Mouse (Mus musculus) adrenal gland, adult 10 weeks (tissue): ENCODE results near the gene Gm10647. TPM values are rescaled to one million over a fixed set of nuclear protein-coding genes. Genes with fewer than 3 reads are reported as not detected.

Experiments
- polyA plus RNA-seq: library from polyadenylated mRNA; stranded (reverse); fragments of 350-450 nt; fragmentation: Illumina TruSeq; extraction: RNeasy Lipid Tissue Mini Kit (QIAGEN cat#74804); gene quantifications from one replicate; pipeline ENCODE4 v1.2.3, GENCODE M21; 2014; ENCODE audit warnings: low read depth, low replicate concordance

Gm10647 gene
- not detected for polyA plus RNA-seq

GRCm38 (mm10) chr9:66796739-66797138, at the start of gene Gm10647:
TSS of gene Gm10647 (plus strand) at chr9:66797039.

DNA sequence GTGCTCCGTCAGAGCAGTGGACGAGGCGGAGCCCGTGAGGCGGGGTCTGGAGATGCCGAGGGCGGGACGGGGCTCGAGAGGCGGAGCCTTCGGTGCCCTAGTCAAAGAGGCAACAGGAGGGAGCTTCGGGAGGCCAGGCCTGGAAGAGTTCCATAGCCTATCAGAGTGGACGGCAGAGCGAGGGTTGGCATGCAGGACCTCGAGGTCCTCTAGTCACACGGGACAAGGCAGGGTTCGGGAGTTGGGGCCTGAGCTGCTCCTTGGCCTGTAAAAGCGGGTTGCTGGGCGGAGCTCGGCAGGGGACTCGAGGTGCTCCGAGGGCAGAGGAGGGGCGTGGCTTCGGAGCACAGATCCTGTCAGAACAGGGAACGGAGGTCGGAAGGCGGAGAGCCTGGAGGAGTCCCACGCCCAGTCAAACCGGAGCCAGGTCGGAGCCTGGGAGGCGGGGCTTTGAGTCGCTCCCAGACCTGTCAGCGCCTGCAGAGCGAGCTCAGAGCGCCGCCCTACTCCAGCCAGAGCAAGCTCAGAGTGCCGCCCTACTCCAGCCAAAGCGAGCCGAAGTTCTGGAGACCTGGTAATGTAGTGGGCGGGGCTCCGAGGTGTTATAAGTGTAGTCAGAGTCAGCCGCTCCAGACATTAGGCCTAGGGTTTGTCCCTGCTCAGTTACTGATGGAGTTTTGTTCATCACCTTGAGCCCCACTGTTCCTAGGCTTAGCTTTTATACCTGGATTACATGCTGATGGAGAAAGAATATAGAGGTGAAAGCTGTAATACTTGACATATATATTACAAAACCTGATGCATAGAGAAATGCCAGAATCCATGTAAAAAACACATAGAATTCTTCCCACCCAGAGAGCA, 1.1 kb upstream of the Gm10647 start, which contains the start of gene Aph1b:
Gene Aph1b, minus strand, starts transcription at position 27 of the 861 bp plus-strand sequence.

DNA sequence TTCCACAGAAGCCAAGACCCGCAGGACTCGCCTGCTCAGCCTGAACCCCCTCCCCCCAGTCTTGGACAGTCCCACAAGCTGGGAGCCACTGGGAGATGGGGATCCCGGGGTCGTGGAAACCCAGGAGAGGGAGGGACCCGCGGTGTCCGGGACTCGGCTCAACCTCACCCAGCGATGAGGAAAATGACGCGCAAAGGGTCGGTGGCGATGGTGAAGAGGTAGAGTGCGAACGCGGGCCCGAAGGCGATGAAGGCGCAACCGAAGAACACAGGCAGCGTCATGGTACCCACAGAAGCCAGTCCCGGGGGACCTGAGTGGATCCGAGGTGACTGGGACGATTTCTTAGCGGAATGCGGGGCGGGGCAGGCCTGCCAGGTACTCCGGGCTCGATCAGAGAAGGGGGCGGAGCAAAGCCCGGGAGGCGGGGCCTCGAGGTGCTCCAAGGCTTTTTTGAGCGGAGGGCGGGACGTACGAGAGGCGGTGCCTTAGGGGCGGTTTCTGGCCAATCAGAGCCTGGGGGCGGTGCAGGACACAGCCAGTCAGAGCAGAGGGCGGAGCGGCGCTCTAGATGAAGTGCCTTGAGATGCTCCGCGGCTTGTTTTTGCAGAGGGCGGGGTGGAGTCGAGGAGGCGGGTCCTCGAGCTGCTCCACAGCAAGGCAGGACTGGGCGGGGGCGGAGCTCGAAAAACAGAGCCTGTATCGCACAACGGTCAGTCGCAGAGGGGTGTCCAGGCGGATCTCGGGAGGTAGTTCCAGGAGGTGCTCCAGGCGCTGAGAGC, 37.7 kb downstream of the Gm10647 start, which contains the start of gene Aph1c:
Gene Aph1c, minus strand, starts transcription at position 409 of the 779 bp plus-strand sequence.

Other genes starting within 250 kb of the Gm10647 start
- gene Usp3, start 203.9 kb upstream of the Gm10647 start, polyA plus RNA-seq: 56.7 TPM
- 0.17 TPM for gene Car12, start 83.4 kb upstream of the Gm10647 start, polyA plus RNA-seq
- gene Aph1b, start 1.5 kb upstream of the Gm10647 start, polyA plus RNA-seq: 18.9 TPM
- gene Aph1c, start 37.7 kb downstream of the Gm10647 start, polyA plus RNA-seq: 3.7 TPM
- 59.7 TPM for gene Rab8b, start 122.6 kb downstream of the Gm10647 start, polyA plus RNA-seq
- gene Rps27l, start 149.0 kb downstream of the Gm10647 start, polyA plus RNA-seq: 432 TPM
- gene Lactb, start 178.4 kb downstream of the Gm10647 start, polyA plus RNA-seq: 31.2 TPM